Mouse (Mus musculus): ENCODE data around the gene Dpy19l3. TPM values are rescaled to one million over a fixed set of nuclear protein-coding genes. Genes with fewer than 3 reads are reported as not detected.

The Dpy19l3 gene
- total RNA-seq (2021), result 1 to 10 TPM; 2.6 to 4.8 TPM
- 2.2 and 3.4 TPM in 2 replicates for polyA plus RNA-seq (2012; rRNA removed)
- long read RNA-seq, partial matches to known transcripts, result 1 of 6 reads
- long read RNA-seq, other reads (novel, unspliced or antisense), result 5 of 6 reads

DNA sequence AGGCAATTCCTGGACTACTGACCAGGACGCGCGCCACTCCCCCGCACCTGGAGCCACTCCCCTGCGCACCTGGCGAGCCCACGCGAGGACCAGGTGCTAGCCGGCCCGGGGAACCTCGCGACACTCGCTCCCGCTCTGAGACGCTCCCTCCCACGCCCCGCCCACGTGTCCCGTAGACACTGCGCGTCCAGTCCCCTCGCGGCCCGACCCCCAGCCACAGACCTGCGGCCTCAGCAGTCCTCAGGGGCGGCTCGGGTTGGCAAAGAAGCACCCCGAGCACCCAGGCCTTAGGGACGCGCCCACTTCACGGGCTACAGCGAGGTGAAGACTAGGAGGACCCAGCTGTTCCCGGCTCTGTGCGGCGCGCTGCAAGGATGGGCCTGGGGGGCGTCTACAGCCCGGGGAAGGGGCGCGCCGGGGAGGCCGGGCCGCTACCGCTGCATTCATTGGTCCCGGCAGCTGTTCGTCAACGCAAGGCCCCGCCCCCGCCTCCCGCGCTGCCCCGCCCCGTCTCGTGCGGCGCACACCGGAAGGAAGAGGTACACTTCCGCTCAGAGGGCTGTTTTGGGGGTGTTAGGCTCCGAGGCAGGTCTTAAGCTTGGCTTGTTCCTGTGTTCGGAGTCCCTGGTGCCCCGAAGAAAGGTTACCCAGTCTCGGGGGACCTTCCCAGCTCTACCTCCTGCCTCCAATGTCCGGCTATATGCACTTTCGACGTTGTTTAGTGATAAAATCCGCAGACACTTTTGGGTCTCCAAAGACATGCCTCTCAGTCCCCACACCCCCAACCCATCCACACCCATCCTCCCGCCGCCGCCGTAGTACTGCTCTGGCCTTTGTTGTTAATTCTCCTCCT is at the start of gene Dpy19l3:
Dpy19l3 (minus strand) TSS at position 422 of the 853 bp plus-strand sequence.
- no peaks in the 10 kb centered on the region; the same call in 1 of the 2 replicates for H3K27me3 ChIP-seq (ENCODE audit: control insufficient read depth, insufficient read depth, low read length)
- H3K79me2 ChIP-seq (replicated peaks; ENCODE audit: control insufficient read depth, insufficient read depth, low read length), result no peaks in the 10 kb centered on the region
- H3K27ac ChIP-seq, result peak within 1 kb of the TSS; percentile 71
- H3K36me3 ChIP-seq (ENCODE audit: control insufficient read depth, insufficient read depth, low read length), result no peaks in the 10 kb centered on the region
- no peaks in the 10 kb centered on the region for H3K4me1 ChIP-seq (ENCODE audit: control insufficient read depth, insufficient read depth, low read length)
- WGBS, result 1% methylated on average over 70 of the region's 70 CpGs
- TF ChIP-seq EP300 (IDR thresholded peaks at IDR 0.05; ENCODE audit: insufficient read depth, low read depth, low read length) (no peak), POLR2A (IDR thresholded peaks at IDR 0.05; ENCODE audit: insufficient read depth, low read depth, low read length) (peak; percentile 68)
- H3K4me3 ChIP-seq, result peak within 1 kb of the TSS; percentile 67
- DNase-seq, result peak; percentile 89 to 93
- intact Hi-C loops (cut with DNase I), result no loop called here
- peak within 1 kb of the TSS; percentile 89 for H3K9ac ChIP-seq (ENCODE audit: low read depth, low read length)

DNA sequence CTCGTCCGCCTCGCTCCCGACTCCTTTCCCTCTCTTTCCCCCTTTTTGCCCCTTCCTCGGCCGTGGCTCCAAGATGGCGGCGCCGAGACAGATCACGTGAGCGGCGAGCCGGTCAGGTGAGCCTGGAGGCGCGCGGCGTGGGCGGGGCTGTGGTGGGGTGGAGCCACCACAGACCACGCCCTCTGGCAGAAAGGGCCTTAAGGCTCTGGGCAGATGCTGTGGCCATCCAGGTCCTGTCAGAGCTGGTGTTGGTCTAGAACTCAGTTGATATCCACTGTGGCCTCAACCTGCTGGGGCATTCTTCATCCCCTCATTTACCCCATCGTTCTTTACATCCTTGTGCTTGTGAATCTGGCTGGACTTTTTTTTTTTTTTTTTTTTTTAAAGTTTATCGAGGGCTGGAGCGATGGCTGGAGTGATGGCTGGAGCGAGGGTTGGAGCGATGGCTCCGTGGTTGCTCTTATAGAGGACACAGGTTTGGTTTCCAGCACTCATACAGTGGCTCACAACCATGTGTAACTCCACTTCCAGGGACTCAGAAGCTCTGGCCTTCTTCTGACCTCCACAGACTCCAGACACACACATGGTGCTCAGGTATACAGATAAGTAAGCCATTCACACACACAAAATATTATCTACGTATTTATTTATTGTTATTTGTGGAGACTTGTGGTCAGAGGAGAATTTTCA is 48.8 kb upstream of the Dpy19l3 start, which contains the start of gene Zfp507:
Zfp507 (minus strand) TSS at position 98 of the 690 bp plus-strand sequence.
- H3K4me3 ChIP-seq, result peak within 1 kb of the TSS; percentile 85
- H3K27ac ChIP-seq, result peak within 1 kb of the TSS; percentile 87
- peak; percentile 86 to 89 for DNase-seq
- peaks cover 3% of the 10 kb centered on the region for H3K4me1 ChIP-seq (ENCODE audit: control insufficient read depth, insufficient read depth, low read length)
- no peak for TF ChIP-seq EP300 (IDR thresholded peaks at IDR 0.05; ENCODE audit: insufficient read depth, low read depth, low read length)
- TF ChIP-seq POLR2A (IDR thresholded peaks at IDR 0.05; ENCODE audit: insufficient read depth, low read depth, low read length), result peak; percentile 54; the same call in 1 of the 2 replicates
- H3K79me2 ChIP-seq (replicated peaks; ENCODE audit: control insufficient read depth, insufficient read depth, low read length), result peaks cover 2% of the 10 kb centered on the region; the same call in 1 of the 2 replicates
- H3K27me3 ChIP-seq (ENCODE audit: control insufficient read depth, insufficient read depth, low read length), result no peaks in the 10 kb centered on the region
- WGBS, result 21% methylated on average over 26 of the region's 26 CpGs
- intact Hi-C loops (cut with DNase I), result loop anchor here (5.0 kb wide), 1 partner anchor 46 kb away; no protein-coding TSS in a partner anchor
- peak within 1 kb of the TSS; percentile 98 for H3K9ac ChIP-seq (ENCODE audit: low read depth, low read length)
- H3K36me3 ChIP-seq (ENCODE audit: control insufficient read depth, insufficient read depth, low read length), result no peaks in the 10 kb centered on the region; the same call in 1 of the 2 replicates

DNA sequence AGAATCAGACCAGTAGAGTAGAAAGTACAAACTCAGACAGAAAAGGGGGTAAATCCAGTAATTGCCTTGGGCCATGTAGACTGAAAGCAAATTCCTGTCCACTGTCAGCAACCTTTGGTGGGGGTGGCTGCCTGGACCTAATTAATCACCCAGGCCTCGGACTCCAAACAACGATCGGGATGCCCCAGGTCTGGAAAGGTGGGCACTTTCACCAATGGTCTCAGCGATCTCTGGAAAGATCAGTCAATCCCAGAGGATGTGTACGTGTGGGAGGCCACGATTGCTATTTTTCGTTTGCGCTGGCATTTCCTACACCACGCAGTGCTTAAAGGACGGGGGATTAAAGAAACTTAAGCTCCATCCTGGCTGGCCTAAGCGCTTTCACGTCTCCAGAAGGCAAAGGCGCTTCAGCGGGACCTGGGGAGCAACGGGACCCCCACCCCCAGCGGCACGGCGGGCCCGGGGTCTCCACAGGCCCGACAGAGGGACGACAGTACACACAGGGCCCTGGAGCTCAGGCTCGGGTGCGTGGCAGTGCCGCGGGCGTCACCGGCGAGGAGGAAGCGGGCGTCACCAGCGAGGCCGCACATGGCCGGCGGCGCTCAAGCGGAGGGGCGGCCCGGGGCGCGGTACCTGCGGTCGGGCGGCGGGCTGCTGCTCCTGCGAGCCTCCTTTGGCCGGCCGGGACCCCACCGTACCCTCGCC is 48.1 kb upstream of the Dpy19l3 start:
- H3K4me3 ChIP-seq, result peak overlapping the region; percentile 85
- peaks cover 2% of the 10 kb centered on the region; the same call in 1 of the 2 replicates for H3K79me2 ChIP-seq (replicated peaks; ENCODE audit: control insufficient read depth, insufficient read depth, low read length)
- intact Hi-C loops (cut with DNase I), result loop anchor here (5.0 kb wide), 1 partner anchor 45 kb away; no protein-coding TSS in a partner anchor
- no peak for DNase-seq
- H3K9ac ChIP-seq (ENCODE audit: low read depth, low read length), result peak overlapping the region; percentile 98
- WGBS, result 1% methylated on average over 49 of the region's 49 CpGs
- no peaks in the 10 kb centered on the region for H3K27me3 ChIP-seq (ENCODE audit: control insufficient read depth, insufficient read depth, low read length)
- H3K36me3 ChIP-seq (ENCODE audit: control insufficient read depth, insufficient read depth, low read length), result no peaks in the 10 kb centered on the region; the same call in 1 of the 2 replicates
- H3K27ac ChIP-seq, result peak overlapping the region; percentile 87
- H3K4me1 ChIP-seq (ENCODE audit: control insufficient read depth, insufficient read depth, low read length), result peaks cover 3% of the 10 kb centered on the region
- no peak for TF ChIP-seq POLR2A (IDR thresholded peaks at IDR 0.05; ENCODE audit: insufficient read depth, low read depth, low read length)
- no peak for TF ChIP-seq CTCF (IDR thresholded peaks at IDR 0.05)
- TF ChIP-seq EP300 (IDR thresholded peaks at IDR 0.05; ENCODE audit: insufficient read depth, low read depth, low read length), result no peak

DNA sequence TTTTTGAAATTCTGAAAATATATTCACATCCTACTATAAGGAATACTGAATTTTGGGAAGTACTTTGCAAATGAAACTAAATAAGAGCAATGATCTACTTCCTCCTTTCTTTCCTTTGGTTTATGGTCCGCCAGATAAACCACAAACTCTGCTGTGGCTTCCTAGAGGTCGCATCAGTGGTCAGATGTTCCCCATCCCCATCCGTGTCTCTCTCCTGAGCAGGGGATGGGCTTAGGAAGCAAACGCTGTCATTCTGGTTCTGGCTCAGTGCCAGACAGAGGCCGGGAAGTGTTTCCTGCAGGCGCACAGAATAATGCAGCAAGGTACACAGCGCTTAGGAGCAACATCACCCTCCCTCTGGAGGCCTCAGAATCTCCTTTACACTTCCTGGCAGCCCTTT is 41.9 kb upstream of the Dpy19l3 start:
- no peaks in the 10 kb centered on the region; the same call in 1 of the 2 replicates for H3K79me2 ChIP-seq (replicated peaks; ENCODE audit: control insufficient read depth, insufficient read depth, low read length)
- no peaks in the 10 kb centered on the region for H3K27me3 ChIP-seq (ENCODE audit: control insufficient read depth, insufficient read depth, low read length)
- peaks cover 2% of the 10 kb centered on the region for H3K36me3 ChIP-seq (ENCODE audit: control insufficient read depth, insufficient read depth, low read length)
- WGBS, result 31% methylated on average over 7 of the region's 7 CpGs
- DNase-seq, result peak in 1 of 2 experiments; percentile 9
- no peak overlapping the region for H3K9ac ChIP-seq (ENCODE audit: low read depth, low read length)
- peaks cover 2% of the 10 kb centered on the region for H3K4me1 ChIP-seq (ENCODE audit: control insufficient read depth, insufficient read depth, low read length)
- no peak for TF ChIP-seq POLR2A (IDR thresholded peaks at IDR 0.05; ENCODE audit: insufficient read depth, low read depth, low read length)
- no peak for TF ChIP-seq EP300 (IDR thresholded peaks at IDR 0.05; ENCODE audit: insufficient read depth, low read depth, low read length)
- no peak for TF ChIP-seq CTCF (IDR thresholded peaks at IDR 0.05)
- intact Hi-C loops (cut with DNase I), result no loop called here
- no peak overlapping the region for H3K4me3 ChIP-seq
- no peak overlapping the region for H3K27ac ChIP-seq

DNA sequence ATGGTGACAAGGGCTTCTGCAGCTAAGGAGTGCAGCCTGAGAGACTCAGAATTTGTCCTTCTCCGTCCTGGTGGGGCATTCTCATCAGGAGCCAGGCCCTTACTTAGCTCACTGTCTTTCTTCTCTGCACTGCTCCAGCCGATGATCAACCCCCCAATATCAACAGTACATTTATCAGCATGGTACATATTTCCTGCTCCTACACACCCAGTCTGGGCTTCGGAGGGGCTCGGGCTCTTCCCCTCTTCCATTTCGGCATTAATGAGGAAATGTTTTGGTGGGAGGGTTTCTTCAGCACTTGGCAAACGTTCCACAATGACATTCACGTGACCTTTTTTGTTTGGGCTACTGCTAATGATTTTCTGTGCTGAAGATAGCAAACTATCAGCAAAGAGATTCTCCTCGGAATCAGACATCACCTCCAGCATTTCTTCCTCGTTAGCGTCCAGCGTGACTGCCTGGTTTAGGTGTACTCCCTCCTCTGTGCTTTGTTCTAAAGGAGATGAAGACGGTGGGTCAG is 40.0 kb upstream of the Dpy19l3 start:
- Histone ChIP-seq H3K36me3 (ENCODE audit: control insufficient read depth, insufficient read depth, low read length) (peaks cover 2% of the 10 kb centered on the region; the same call in 1 of the 2 replicates), H3K27ac (no peak overlapping the region), H3K4me1 (ENCODE audit: control insufficient read depth, insufficient read depth, low read length) (peaks cover 1% of the 10 kb centered on the region; the same call in 1 of the 2 replicates), H3K4me3 (no peak overlapping the region), H3K27me3 (ENCODE audit: control insufficient read depth, insufficient read depth, low read length) (no peaks in the 10 kb centered on the region), H3K79me2 (replicated peaks; ENCODE audit: control insufficient read depth, insufficient read depth, low read length) (no peaks in the 10 kb centered on the region; the same call in 1 of the 2 replicates), H3K9ac (ENCODE audit: low read depth, low read length) (no peak overlapping the region)
- no peak for DNase-seq
- intact Hi-C loops (cut with DNase I), result no loop called here
- WGBS, result 51% methylated on average over 12 of the region's 12 CpGs
- TF ChIP-seq EP300 (IDR thresholded peaks at IDR 0.05; ENCODE audit: insufficient read depth, low read depth, low read length) (no peak), POLR2A (IDR thresholded peaks at IDR 0.05; ENCODE audit: insufficient read depth, low read depth, low read length) (no peak), CTCF (IDR thresholded peaks at IDR 0.05) (no peak)
